Mouse (Mus musculus): Measurements from ENCODE around the gene Il15.

Gene Il15

DNA sequence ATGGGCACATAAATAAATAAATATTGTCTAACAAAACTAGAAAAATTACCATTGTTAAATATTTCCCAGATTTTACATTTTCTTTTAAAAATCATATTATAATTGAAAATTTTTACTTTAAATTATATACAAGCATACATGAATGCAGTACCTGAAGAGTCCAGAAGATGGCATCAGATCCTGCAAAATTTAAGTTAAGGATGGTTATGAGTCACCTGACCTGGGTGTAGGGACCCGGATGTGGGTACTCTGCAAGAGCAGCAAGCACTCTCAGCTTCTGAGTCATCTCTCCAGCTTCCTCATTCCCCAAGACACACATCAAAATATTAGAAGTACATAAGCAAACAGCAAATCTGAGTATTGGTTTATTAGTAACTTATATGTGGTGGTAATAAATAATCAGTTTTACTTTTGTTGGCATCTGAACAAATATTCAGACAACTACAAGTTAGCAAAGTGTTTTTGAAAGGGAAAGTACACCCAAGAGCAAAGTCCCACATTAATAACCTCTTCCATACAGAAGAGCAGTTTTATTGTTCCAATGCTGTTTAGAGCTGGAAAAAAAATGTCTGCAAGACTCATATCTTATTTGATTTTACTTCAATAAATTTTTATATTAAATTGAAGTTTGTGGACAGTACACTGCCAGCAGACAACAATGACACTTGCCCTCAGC is 51.6 kb downstream of the Il15 start:
- DNase-seq = peak; percentile 26

DNA sequence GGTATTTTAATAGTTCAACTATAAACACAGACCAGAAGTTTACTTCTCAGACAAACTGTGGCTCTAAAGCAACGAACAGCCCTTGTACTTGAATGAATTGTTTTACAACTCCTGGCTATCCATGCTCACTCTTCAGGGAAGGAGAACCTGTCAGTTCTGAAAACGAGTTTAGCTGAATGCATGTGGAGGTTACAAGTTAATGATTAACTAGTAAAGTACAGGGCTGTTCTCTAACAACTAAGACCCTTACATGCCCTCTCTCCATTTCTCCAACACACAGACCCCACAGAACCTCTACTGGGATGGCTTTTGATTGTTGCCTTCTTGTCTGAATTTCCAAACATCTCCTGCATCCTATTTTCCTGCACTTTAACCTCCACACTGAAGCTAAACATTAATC is 53.7 kb downstream of the Il15 start:
- DNase-seq = no peak

DNA sequence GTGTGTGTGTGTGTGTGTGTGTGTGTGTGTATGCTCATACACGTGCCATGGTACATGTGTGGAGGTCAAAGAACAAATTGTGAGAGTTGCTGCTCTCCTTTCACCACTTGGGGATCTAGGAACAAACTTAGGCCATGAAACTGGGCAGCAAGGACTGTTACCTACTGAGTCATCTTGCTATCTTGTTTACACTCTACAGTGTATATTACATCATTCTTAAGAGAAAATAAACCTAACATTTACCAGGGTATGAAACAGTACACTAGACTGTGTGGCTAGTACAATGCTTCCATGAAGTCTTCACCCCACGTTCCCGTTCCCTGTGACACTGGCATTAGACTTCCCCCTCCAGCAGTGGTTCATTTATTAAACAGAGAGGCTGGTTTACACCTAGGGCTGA is 56.5 kb downstream of the Il15 start:
- DNase-seq = no peak

DNA sequence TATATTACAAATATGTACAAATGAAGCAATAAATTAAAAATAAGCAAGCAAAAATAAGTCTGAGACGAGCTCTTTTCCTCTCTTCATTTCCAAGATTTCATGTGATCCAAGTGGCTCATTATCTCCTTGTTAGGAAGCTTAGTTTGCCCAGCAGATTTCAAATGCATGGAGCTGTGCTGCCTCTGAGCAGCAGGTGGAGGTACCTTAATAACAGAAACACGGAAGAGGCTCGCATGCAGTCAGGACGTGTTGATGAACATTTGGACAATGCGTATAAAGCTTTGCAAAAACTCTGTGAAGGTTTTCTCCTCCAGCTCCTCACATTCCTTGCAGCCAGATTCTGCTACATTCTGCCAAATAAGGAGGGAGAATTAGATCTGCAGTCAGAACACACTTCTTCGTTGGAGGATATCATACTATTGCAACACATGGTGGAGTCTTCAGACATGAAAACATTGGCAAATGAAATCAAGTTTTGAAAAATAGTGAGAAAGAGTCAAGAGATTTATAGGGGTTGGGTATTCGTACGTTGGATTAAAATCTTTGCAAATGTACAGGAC is 71.3 kb downstream of the Il15 start:
- no peak for DNase-seq

GRCm38 (mm10) chr8:82327986-82328652 is 74.9 kb downstream of the Il15 start:
- no peak for DNase-seq

- no peak for DNase-seq
Observed at GRCm38 (mm10) chr8:82326061-82326460, 77.0 kb downstream of the Il15 start.

DNA sequence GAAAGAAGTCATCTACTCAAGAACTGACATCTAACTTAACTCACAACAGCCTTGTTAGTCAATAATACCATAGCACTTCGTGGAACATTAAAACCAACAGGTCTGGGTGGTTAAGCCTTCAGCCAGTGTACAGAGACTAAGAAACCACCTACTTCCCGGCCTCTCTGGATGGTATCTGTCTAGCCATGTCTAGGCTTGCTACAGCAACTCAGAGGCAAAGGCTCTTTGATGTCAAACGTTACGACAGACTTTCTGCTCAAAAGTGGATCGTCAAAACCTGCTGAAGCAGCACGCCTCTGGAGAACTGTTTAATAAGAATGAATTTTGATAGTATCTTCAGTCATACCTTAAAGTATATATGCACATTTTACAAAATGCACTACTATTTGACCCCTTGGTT is 77.4 kb downstream of the Il15 start:
- no peak for DNase-seq

DNA sequence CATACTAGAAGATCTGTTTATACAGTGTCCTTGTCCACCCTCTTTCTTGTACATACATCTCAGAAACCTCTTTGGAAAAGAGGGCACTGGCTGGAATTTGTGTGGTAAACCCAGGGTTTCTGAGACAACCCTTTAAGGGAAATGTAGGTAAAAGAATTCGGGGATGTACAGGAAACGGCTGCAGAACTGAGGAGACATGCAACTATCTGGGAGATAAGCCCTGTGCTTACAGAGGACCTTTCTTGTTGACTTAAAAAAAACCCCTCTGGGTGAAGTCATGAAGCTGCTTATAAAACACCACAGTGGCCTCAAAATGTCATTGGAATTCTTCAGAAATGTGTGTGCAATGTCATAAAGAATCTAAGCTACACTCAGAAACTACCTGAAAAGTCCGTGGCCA is 85.6 kb downstream of the Il15 start:
- DNase-seq = no peak

DNA sequence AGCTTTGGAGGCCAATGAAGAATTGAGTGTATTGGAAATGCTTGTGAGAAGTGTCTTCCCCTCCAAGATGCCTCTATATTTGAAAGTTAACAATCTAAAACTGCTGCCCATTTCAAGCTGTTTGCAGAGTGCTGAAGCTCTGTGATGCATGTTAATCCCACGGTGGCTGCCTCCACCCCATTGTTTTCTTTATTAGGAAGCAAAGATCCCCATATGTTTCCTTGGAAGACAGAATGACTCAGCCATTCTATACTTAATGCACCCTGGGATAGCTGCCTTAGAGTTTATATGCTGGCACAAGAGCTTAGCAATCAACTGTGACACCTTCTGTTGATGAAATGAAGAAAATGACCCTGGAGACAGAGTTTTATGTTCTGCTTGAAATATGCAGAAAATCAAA is 96.6 kb downstream of the Il15 start:
- no peak for DNase-seq

GRCm38 (mm10) chr8:82296256-82296655 is 106.8 kb downstream of the Il15 start:
- no peak for DNase-seq

- DNase-seq = no peak
Observed at GRCm38 (mm10) chr8:82291659-82292058, 111.4 kb downstream of the Il15 start.

- DNase-seq = no peak
Observed at GRCm38 (mm10) chr8:82285866-82286265, 117.2 kb downstream of the Il15 start.

- no peak for DNase-seq
Observed at GRCm38 (mm10) chr8:82281995-82282394, 121.0 kb downstream of the Il15 start.

Data from kidney, adult 18-20 months (tissue).